Mouse (Mus musculus): Measurements from ENCODE around the gene Ccdc175.

Ccdc175 gene

DNA sequence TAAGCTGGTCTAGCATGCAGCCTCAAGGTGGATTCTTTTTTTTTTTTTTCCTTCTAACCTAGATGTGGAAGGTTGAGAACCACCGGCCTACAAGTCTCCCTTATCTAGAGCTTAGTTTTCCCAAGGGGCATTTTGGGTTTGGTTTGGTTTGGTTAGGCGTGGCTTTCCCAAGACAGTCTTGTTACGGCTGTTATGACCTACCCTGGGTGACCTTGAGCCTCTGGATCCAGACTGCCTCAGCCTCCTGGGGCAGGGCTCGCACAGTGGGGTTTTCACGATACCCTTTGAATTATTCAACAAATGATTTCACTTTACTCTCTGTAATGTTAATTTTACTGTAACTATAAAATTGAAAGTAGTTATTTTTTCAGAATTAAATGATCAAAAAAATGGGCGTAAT, 82.1 kb downstream of the Ccdc175 start:
- no peak for DNase-seq (ENCODE audit: low spot score in 2 of 2)

- no peak for DNase-seq (ENCODE audit: low spot score in 2 of 2)
Observed at GRCm38 (mm10) chr12:72096966-72097365, 87.9 kb downstream of the Ccdc175 start.

GRCm38 (mm10) chr12:72089802-72090201, 95.0 kb downstream of the Ccdc175 start:
- DNase-seq (ENCODE audit: low spot score in 2 of 2), result no peak

GRCm38 (mm10) chr12:72086166-72086825, 98.5 kb downstream of the Ccdc175 start:
- DNase-seq (ENCODE audit: low spot score in 2 of 2), result no peak

- DNase-seq (ENCODE audit: low spot score in 2 of 2), result peak; percentile 100
Observed at GRCm38 (mm10) chr12:72085329-72086165, 99.3 kb downstream of the Ccdc175 start, which contains the start of the genes L3hypdh and Jkamp. Gene L3hypdh, minus strand, starts transcription at chr12:72085439. Gene Jkamp, plus strand, starts transcription at chr12:72085589.

GRCm38 (mm10) chr12:72085024-72085328, 99.9 kb downstream of the Ccdc175 start:
- DNase-seq (ENCODE audit: low spot score in 2 of 2), result no peak

GRCm38 (mm10) chr12:72084261-72085023, 100.4 kb downstream of the Ccdc175 start:
- DNase-seq (ENCODE audit: low spot score in 2 of 2), result peak in 1 of 2 experiments; percentile 68

GRCm38 (mm10) chr12:72083265-72083664, 101.6 kb downstream of the Ccdc175 start:
- DNase-seq (ENCODE audit: low spot score in 2 of 2), result peak in 1 of 2 experiments; percentile 0

DNA sequence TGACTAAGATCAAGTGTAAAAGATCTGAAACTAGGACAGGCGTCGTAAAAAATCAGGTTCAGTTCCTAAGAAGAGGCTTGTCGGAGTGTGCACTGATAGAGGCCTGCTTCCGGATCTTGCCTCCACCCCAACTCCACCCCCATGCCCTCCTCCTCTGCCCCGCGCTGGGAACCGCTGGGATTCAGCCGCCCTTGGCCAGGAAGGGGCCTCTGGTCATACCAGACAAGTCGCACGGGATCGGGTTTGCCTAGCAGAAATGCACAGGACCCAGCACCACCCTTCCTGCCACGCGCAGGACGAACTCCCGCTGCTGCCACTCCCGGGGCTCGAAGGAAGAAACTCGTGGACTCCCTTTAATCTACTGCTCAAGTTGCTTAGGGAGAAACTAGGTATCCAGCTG, 102.5 kb downstream of the Ccdc175 start:
- peak in 1 of 2 experiments; percentile 23 for DNase-seq (ENCODE audit: low spot score in 2 of 2)

GRCm38 (mm10) chr12:72081961-72082360, 102.9 kb downstream of the Ccdc175 start:
- DNase-seq (ENCODE audit: low spot score in 2 of 2), result peak in 1 of 2 experiments; percentile 1

DNA sequence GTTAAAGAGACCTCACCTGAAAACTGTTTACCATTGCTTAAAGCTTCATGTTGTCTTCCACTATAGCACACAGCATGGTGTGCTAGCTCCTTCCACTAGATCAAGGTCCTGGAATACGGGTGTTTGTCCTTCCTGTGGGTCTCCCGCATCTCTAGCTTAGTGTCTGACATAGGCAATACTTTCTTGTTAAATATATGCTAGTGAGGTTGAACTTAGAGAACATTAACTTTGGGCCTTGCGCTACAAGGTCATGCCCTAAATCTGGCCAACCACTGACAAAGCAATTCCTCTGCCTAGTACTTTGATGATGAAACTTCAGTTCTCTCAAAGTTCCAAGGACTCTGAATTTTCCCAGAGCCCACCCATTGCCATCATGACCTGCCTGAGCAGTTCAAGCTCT, 106.6 kb downstream of the Ccdc175 start:
- DNase-seq (ENCODE audit: low spot score in 2 of 2), result peak in 1 of 2 experiments; percentile 4

GRCm38 (mm10) chr12:72070327-72071269, 114.2 kb downstream of the Ccdc175 start, which contains the start of gene Gpr135:
Gene Gpr135, minus strand, starts transcription at chr12:72071125.
- DNase-seq (ENCODE audit: low spot score in 2 of 2), result peak; percentile 76 to 77

- DNase-seq (ENCODE audit: low spot score in 2 of 2), result no peak
Observed at GRCm38 (mm10) chr12:72069626-72070326, 115.1 kb downstream of the Ccdc175 start.

DNA sequence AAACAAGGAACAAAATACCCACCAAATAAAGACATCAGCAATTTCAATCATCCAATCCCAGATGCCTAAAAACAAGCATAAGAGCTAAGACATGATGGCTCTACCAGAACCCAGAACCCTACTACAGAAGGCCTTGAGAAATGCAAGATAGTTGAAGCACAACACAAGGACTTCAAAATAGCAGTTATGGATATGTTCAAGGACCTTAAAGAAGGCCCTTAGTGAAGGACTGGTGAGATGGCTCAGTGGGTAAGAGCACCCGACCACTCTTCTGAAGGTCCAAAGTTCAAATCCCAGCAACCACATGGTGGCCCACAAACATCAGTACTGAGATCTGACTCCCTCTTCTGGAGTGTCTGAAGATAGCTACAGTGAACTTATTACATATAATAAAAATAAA, 127.0 kb downstream of the Ccdc175 start:
- DNase-seq (ENCODE audit: low spot score in 2 of 2), result no peak

DNA sequence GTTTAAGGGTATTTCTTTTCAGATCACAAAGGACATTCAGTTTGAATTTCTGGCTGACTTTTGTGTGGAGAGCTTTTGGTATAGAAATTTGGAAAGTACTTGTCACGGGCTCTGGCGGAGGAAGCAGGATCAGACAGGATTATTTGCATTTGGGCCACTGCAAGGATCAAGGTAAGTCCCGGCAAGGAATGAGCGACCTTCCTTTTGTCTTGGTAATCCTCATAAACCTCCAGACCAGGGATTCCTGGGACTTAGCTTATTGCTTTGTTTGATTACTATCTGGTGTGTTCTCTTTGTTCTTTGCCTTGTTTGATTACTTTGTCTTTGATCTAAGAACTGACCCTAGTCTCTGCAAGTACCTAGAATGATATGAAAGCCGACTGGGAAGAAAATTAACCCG, 131.0 kb downstream of the Ccdc175 start:
- DNase-seq (ENCODE audit: low spot score in 2 of 2), result no peak

DNA sequence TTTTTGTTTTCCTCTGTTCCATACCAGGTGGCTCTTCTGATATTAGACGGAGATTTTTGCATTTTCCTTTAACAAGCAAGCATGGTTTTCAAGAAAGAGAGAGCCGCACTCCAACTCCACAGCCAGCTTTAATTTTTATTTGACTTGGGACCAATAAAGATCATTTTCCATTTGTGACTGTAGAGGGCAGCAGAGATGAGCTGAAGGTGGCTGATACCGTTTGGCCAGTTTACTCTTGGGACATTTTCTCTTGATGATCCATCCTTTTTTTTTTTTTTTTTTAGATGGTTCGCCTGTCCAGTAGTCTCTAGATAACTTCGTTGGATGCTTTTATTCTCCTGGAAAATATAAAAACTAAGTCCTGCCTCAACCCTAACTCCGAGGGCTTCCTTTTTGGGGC, 131.5 kb downstream of the Ccdc175 start:
- no peak for DNase-seq (ENCODE audit: low spot score in 2 of 2)

- DNase-seq (ENCODE audit: low spot score in 2 of 2), result no peak
Observed at GRCm38 (mm10) chr12:72052571-72052970, 132.3 kb downstream of the Ccdc175 start.
